Mouse (Mus musculus) Muller cell, postnatal 12 days (primary cell): Measurements from ENCODE around the gene Fgf15.
A peak's percentile ranks its signal among the peaks of the same experiment; 100 is the strongest.

ENCODE experiments used
- DNase-seq: peaks from one replicate; pipeline ENCODE4 v3.0.0-alpha.2; 2015; ENCODE audit errors: inconsistent ontology term

The Fgf15 gene

GRCm38 (mm10) chr7:144931778-144932177, 35.4 kb downstream of the Fgf15 start:
- peak; percentile 32 for DNase-seq

GRCm38 (mm10) chr7:144932389-144932937, 36.1 kb downstream of the Fgf15 start:
- no peak for DNase-seq

GRCm38 (mm10) chr7:144933336-144933735, 37.0 kb downstream of the Fgf15 start:
- peak; percentile 43 for DNase-seq

- DNase-seq, result peak; percentile 45
Measured at GRCm38 (mm10) chr7:144933796-144934195, 37.5 kb downstream of the Fgf15 start.

GRCm38 (mm10) chr7:144934901-144935300, 38.6 kb downstream of the Fgf15 start:
- no peak for DNase-seq

GRCm38 (mm10) chr7:144935563-144935962, 39.2 kb downstream of the Fgf15 start:
- peak; percentile 82 for DNase-seq

- no peak for DNase-seq
Measured at GRCm38 (mm10) chr7:144936311-144936880, 40.1 kb downstream of the Fgf15 start.

GRCm38 (mm10) chr7:144937490-144937889, 41.2 kb downstream of the Fgf15 start:
- peak; percentile 91 for DNase-seq

- no peak for DNase-seq
Measured at GRCm38 (mm10) chr7:144937899-144938517, 41.7 kb downstream of the Fgf15 start.

GRCm38 (mm10) chr7:144938661-144939343, 42.5 kb downstream of the Fgf15 start:
- DNase-seq, result peak; percentile 62

GRCm38 (mm10) chr7:144939344-144940002, 43.1 kb downstream of the Fgf15 start, which contains the start of gene Ccnd1:
Gene Ccnd1, minus strand, starts transcription at chr7:144939925.
- peak; percentile 91 for DNase-seq

GRCm38 (mm10) chr7:144940003-144940571, 43.8 kb downstream of the Fgf15 start:
- peak; percentile 79 for DNase-seq

GRCm38 (mm10) chr7:144940585-144940984, 44.3 kb downstream of the Fgf15 start:
- DNase-seq, result no peak

- peak; percentile 96 for DNase-seq
Measured at GRCm38 (mm10) chr7:144941242-144941831, 45.0 kb downstream of the Fgf15 start.

GRCm38 (mm10) chr7:144942071-144942743, 45.9 kb downstream of the Fgf15 start:
- peak; percentile 59 for DNase-seq

GRCm38 (mm10) chr7:144942744-144943135, 46.4 kb downstream of the Fgf15 start:
- no peak for DNase-seq

- DNase-seq, result peak; percentile 97
Measured at GRCm38 (mm10) chr7:144943254-144943653, 46.9 kb downstream of the Fgf15 start.
